Mouse (Mus musculus) kidney, postnatal 14 days (tissue): ENCODE measurements at regions not wholly inside any gene's neighbourhood (a gene's known extent, or its start where the extent isn't known, plus 50 kb on each side); places are given as distances from the start of the nearest gene placed in this dataset.

Experiments
- DNase-seq: peaks from one replicate; pipeline ENCODE4 v3.0.0; 2022; ENCODE audit warnings: mixed read lengths

- DNase-seq: no peak
Measured at GRCm38 (mm10) chr13:32536241-32536640, 197.7 kb upstream of the Gmds start.

DNA sequence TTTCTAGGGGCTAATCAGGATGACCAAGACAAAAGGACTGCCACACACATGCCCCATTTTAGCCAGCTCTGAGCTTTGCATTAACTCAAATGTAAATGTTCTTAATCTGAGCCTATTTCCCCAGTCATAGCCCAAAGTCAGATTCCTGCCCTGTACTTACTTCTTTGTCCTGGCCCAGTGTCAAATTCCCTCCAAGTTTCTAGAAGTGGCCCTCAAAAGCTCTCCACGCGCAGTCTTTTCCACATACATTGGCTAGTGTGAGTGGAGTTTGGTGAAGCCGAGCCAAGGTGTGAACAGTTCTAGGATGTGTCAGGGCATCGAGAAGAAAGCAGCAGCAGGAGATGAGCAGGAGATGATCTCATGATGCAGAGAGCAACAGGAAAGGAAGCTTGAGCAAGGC lies 197.1 kb upstream of the Gmds start:
- DNase-seq: no peak

DNA sequence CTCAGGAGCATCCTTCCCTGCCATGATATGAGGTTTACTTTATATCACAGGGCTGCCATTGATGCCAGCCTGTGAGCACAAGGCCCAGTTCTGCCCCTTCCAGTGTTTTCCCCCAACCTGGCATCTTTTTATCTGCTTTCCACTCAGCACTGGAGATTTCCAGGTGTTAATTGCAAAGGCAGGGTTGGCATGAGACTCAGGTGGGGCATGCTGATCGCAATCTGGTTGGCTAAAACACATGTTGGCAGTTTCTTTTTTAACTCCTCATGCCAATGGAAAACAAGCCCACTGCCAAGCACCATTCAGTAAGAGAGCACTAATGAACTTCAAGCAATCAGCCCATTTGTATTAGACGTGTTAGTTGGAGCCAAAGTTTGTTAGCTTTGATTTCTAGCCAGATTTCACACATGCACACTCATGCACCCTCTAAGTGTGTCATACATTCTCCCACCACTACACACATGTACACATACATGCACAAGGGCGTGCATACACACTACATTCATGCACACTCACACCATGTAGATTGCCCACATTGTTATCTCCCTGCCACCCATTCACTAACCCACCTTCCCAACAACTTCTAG lies 192.5 kb upstream of the Gmds start:
- no peak for DNase-seq

- DNase-seq: peak; percentile 67
Measured at GRCm38 (mm10) chr13:32518611-32519344, 180.2 kb upstream of the Gmds start.

GRCm38 (mm10) chr13:32517514-32517913 lies 179.0 kb upstream of the Gmds start:
- DNase-seq: no peak

GRCm38 (mm10) chr13:32509231-32510023 lies 170.9 kb upstream of the Gmds start:
- no peak for DNase-seq

- DNase-seq: no peak
Measured at GRCm38 (mm10) chr13:32508447-32508846, 169.9 kb upstream of the Gmds start.

DNA sequence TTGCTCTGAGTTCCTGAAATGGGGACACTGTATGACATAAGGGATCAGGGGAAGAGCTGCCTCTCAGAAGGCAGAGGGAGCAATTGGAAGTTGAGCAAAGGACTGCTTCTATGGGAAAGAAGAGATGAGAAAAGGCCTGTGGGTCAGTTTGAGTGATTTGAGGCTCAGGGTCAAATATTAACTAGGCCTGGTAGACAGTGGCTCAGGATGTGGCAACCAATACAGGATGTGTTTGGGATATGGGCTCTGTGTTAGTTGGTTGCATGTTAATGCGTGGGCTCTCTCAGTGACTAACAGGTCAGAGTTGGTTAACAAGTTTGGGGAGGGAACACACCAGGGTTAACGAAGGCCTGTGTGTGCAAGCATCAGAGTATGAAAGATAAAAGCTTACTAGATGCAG lies 169.3 kb upstream of the Gmds start:
- peak; percentile 14 for DNase-seq

- peak; percentile 77 for DNase-seq
Measured at GRCm38 (mm10) chr13:32498205-32498790, 159.8 kb upstream of the Gmds start.

DNA sequence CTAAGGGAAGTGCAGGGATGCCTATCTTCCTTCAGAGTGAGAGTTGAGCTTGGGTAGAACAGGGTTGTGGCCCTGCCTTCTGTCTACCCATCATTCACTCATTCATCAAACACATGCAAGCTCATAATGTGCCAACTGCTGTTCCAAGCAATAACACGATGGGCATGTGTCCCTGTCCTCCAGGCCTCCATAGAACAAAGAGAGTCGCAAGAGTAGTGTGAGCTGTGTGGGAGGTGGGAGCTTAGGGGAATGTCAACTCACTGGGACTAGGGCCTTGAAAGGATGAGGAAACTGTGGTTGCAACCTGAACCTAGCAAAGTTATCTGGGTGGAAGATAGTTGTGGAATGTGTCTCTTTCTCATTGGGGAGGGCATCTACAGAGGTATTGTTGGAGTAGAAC lies 157.7 kb upstream of the Gmds start:
- DNase-seq: no peak

DNA sequence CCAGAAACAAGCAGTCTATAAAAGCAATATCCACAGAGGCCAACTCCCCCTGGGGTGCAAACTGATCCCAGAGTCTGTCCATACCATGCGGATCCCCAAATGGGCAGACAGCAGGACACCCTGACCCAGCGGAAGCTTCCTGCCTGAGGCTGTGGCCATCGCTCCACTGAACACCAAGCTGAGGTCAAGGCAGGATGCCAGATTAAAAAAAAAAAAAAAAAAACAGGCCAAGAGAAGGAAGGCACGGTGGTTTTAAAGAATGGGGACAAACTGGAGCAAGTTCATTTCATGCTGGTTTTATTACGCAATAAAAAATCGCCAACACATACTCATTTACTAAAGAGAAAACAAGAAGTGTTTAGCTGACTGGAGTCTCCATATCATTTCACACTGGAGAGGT lies 156.5 kb upstream of the Gmds start:
- DNase-seq: peak; percentile 66

- DNase-seq: peak; percentile 66
Measured at GRCm38 (mm10) chr13:32493806-32494205, 155.3 kb upstream of the Gmds start.

- peak; percentile 76 for DNase-seq
Measured at GRCm38 (mm10) chr13:32493309-32493708, 154.8 kb upstream of the Gmds start.

DNA sequence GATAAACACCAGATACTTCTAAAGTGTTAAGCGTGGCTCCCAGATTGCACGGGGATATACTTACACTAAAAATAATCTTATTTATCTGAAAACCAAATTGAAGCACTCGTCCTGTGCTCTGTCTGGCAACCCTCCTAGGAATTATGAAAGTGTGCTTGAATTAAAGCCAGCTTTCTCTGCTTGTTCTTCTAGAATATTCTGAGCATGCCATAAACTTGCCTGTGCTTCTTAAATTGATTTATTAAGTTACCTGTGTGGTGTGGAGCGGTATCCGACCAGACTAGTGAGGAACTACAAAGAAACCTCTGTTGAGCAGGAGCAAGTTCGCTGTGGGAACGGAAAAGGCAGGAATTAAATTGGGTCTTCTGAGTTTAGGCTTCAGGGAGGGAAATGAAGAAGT lies 154.0 kb upstream of the Gmds start:
- DNase-seq: no peak

GRCm38 (mm10) chr13:32481444-32482058 lies 143.0 kb upstream of the Gmds start:
- DNase-seq: no peak

- no peak for DNase-seq
Measured at GRCm38 (mm10) chr13:32480029-32480428, 141.5 kb upstream of the Gmds start.

DNA sequence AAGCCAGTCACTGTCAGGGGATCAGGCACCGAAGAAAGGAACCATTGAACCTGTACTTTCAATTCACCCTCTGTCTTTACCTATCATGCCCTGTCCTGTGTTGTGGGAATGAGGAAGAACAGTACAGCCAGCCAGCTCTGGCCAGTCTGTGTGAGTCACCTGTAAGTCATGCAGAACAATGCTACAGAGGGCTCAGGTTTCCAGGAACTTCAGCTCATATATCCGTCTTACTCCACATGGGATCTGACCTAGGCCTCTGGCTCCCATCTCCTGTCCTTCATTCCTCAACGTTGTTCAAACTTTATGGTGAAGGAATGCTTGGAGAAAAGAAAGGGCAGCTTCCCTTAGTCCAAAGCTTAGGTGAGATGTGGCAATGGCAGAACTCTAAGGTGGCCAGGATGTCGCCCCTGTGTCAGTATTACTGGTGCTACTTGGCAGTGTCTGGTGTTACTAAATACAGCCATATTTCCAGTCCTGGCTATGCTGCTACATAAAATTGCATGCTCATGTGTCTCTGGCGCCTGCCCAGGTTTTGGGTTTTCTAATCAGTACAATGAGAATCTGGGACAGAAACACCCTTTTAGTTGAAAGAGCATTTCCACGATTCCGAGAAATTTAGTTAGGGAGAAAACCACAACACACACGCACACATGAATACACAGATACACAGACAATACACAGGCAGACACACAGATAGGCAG lies 140.7 kb upstream of the Gmds start:
- peak; percentile 28 for DNase-seq

- peak; percentile 21 for DNase-seq
Measured at GRCm38 (mm10) chr13:32465787-32466186, 127.2 kb upstream of the Gmds start.

DNA sequence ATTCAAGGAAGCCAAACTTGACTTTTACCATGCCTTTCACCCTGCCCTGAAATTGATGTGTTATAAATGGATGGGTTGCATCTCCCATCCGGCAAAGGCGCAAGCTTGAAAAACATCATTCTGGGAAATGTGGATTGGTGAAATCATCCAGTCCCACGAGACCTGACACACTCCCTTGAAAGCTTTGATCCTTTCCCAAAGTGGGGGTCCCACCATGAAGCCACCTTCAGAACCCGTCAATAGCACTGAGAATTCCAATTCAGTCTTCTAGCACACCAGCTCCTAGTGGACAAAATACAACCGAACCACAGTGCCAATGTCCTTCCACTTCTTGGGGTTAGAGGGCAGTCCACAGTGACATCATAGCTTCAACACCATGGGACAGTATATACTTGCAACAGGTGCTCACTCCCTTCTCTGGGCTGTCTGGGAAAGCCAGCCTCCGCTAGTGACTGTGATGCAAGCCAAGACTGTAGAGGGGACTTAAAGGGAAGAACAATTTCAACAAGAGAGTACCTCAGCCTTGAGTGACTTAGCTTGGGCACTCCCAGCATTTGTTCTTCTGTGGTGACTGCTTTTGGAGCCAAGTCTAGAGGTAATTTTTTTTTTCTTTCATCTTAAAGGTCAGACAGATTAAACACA lies 126.6 kb upstream of the Gmds start:
- DNase-seq: no peak

DNA sequence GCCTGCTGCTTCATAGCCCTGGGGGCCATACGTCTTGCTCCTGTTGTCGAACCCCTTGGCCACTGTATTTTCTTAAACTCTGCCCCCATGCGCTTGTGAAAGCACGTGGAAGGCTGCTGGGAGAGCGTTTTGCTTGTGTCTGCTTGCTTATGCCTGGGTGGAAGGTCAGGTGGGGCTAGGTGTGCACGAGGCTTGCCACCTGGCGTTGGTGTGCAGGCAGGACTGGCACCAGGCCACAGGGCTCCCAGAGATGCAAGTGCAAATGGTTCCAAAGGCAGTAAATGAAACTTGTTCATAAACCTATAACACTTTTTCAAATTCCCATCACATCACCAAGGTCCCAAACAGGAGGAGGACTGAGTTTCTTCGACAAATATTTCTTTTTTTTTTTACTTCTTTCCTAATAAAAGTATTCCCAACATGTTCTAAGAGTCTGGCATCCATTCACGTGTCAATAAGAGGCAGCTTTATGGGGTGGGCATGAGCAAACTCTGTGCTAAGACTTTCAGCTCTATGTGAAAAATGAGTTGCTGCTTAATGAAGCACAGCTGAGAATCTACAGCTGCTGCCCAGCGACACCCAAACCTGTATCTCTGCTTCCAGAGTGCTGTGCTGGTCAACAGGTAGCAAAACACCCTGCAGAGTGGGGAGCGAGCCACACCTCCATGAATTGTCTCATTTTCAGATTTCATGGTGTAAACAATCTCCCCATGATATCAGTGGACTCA lies 116.0 kb upstream of the Gmds start:
- peak; percentile 19 for DNase-seq
